Mouse (Mus musculus): Measurements from ENCODE around the gene Bach2.

Gene Bach2

GRCm38 (mm10) chr4:32325596-32325995, 87.0 kb downstream of the Bach2 start:
- DNase-seq (ENCODE audit: extremely low spot score, low read depth, low spot score): no peak

- no peak for DNase-seq (ENCODE audit: extremely low spot score, low read depth, low spot score)
Measured at GRCm38 (mm10) chr4:32326279-32326678, 87.7 kb downstream of the Bach2 start.

- no peak for DNase-seq (ENCODE audit: extremely low spot score, low read depth, low spot score)
Measured at GRCm38 (mm10) chr4:32326860-32327259, 88.3 kb downstream of the Bach2 start.

- no peak for DNase-seq (ENCODE audit: extremely low spot score, low read depth, low spot score)
Measured at GRCm38 (mm10) chr4:32327626-32328025, 89.0 kb downstream of the Bach2 start.

GRCm38 (mm10) chr4:32328561-32328960, 90.0 kb downstream of the Bach2 start:
- no peak for DNase-seq (ENCODE audit: extremely low spot score, low read depth, low spot score)

GRCm38 (mm10) chr4:32330584-32331314, 92.1 kb downstream of the Bach2 start:
- DNase-seq (ENCODE audit: extremely low spot score, low read depth, low spot score): no peak

- DNase-seq (ENCODE audit: extremely low spot score, low read depth, low spot score): no peak
Measured at GRCm38 (mm10) chr4:32332028-32332427, 93.4 kb downstream of the Bach2 start.

GRCm38 (mm10) chr4:32334131-32334530, 95.5 kb downstream of the Bach2 start:
- no peak for DNase-seq (ENCODE audit: extremely low spot score, low read depth, low spot score)

GRCm38 (mm10) chr4:32334765-32335164, 96.2 kb downstream of the Bach2 start:
- DNase-seq (ENCODE audit: extremely low spot score, low read depth, low spot score): no peak

GRCm38 (mm10) chr4:32335659-32336058, 97.1 kb downstream of the Bach2 start:
- no peak for DNase-seq (ENCODE audit: extremely low spot score, low read depth, low spot score)

GRCm38 (mm10) chr4:32336642-32337041, 98.0 kb downstream of the Bach2 start:
- DNase-seq (ENCODE audit: extremely low spot score, low read depth, low spot score): no peak

- DNase-seq (ENCODE audit: extremely low spot score, low read depth, low spot score): no peak
Measured at GRCm38 (mm10) chr4:32337638-32338037, 99.0 kb downstream of the Bach2 start.

- no peak for DNase-seq (ENCODE audit: extremely low spot score, low read depth, low spot score)
Measured at GRCm38 (mm10) chr4:32338451-32338850, 99.8 kb downstream of the Bach2 start.

GRCm38 (mm10) chr4:32340844-32341243, 102.2 kb downstream of the Bach2 start:
- no peak for DNase-seq (ENCODE audit: extremely low spot score, low read depth, low spot score)

GRCm38 (mm10) chr4:32342269-32342668, 103.7 kb downstream of the Bach2 start:
- DNase-seq (ENCODE audit: extremely low spot score, low read depth, low spot score): no peak

GRCm38 (mm10) chr4:32343256-32344165, 104.9 kb downstream of the Bach2 start:
- no peak for DNase-seq (ENCODE audit: extremely low spot score, low read depth, low spot score)

GRCm38 (mm10) chr4:32344276-32344675, 105.7 kb downstream of the Bach2 start:
- no peak for DNase-seq (ENCODE audit: extremely low spot score, low read depth, low spot score)

GRCm38 (mm10) chr4:32347202-32347601, 108.6 kb downstream of the Bach2 start:
- DNase-seq (ENCODE audit: extremely low spot score, low read depth, low spot score): no peak

GRCm38 (mm10) chr4:32347711-32348110, 109.1 kb downstream of the Bach2 start:
- DNase-seq (ENCODE audit: extremely low spot score, low read depth, low spot score): no peak

GRCm38 (mm10) chr4:32349361-32349760, 110.8 kb downstream of the Bach2 start:
- DNase-seq (ENCODE audit: extremely low spot score, low read depth, low spot score): no peak

- no peak for DNase-seq (ENCODE audit: extremely low spot score, low read depth, low spot score)
Measured at GRCm38 (mm10) chr4:32351236-32351635, 112.6 kb downstream of the Bach2 start.

- DNase-seq (ENCODE audit: extremely low spot score, low read depth, low spot score): no peak
Measured at GRCm38 (mm10) chr4:32351661-32352246, 113.2 kb downstream of the Bach2 start.

Measured in hindlimb bud, embryonic 11.5 days (tissue).